Mouse (Mus musculus) intestine, postnatal 0 days (tissue): ENCODE results near the gene Sgo1. TPM values are rescaled to one million over a fixed set of nuclear protein-coding genes. Genes with fewer than 3 reads are reported as not detected.
A peak's percentile ranks its signal among the peaks of the same experiment; 100 is the strongest.
"Not testable (repeated sequence)": the region's sequence is repeated elsewhere in the genome, so short reads cannot be mapped to it uniquely, and the experiment has no call there.

Source experiments
- ATAC-seq: fragments of 200-750 bp; cut with Nextera tagmentation; 2 replicates; pipeline ENCODE4 v1.8.0; 2017; ENCODE audit warnings: mild to moderate bottlenecking, moderate TSS enrichment, moderate library complexity
- H3K27ac ChIP-seq: fragments of 300-500 bp; sonication (generic); 2 replicates; pipeline ENCODE4 v1.5.1; 2014; ENCODE audit warnings: mild to moderate bottlenecking, low read depth, low read length, moderate library complexity
- H3K27me3 ChIP-seq: fragments of 300-500 bp; sonication (generic); replicated peaks from 2 replicates; pipeline ENCODE4 v1.6.1; 2014; ENCODE audit warnings: low read length, mixed read lengths; ENCODE audit not compliant: control insufficient read depth, insufficient read depth
- H3K36me3 ChIP-seq: fragments of 300-500 bp; sonication (generic); 2 replicates; pipeline ENCODE4 v1.6.1; 2014; ENCODE audit warnings: mild to moderate bottlenecking, moderate library complexity; ENCODE audit not compliant: control insufficient read depth, insufficient read depth
- H3K4me1 ChIP-seq: fragments of 300-500 bp; sonication (generic); replicated peaks from 2 replicates; pipeline ENCODE4 v1.6.1; 2014; ENCODE audit warnings: antibody characterized with exemption, low read length, mixed read lengths; ENCODE audit not compliant: control insufficient read depth, insufficient read depth
- H3K4me2 ChIP-seq: fragments of 300-500 bp; sonication (generic); replicated peaks from 2 replicates; pipeline ENCODE4 v1.6.1; 2014; ENCODE audit warnings: low read depth, mild to moderate bottlenecking, moderate library complexity
- H3K4me3 ChIP-seq: fragments of 300-500 bp; sonication (generic); 2 replicates; pipeline ENCODE4 v1.5.1; 2014; ENCODE audit warnings: low read depth, low read length
- H3K9ac ChIP-seq: fragments of 300-500 bp; sonication (generic); 2 replicates; pipeline ENCODE4 v1.6.1; 2014; ENCODE audit warnings: mild to moderate bottlenecking, low read depth, low read length
- H3K9me3 ChIP-seq: fragments of 300-500 bp; sonication (generic); 2 replicates; pipeline ENCODE4 v1.6.1; 2016; ENCODE audit warnings: mixed run types; ENCODE audit not compliant: control insufficient read depth
- CTCF ChIP-seq: sonication (generic); IDR thresholded peaks from 2 replicates; pipeline ENCODE4 v1.5.1; 2016; ENCODE audit warnings: low read depth, mild to moderate bottlenecking, control low read depth, antibody characterized with exemption, moderate library complexity
- WGBS: fragments of 180-500 bp; shearing (Covaris S2); extraction: QIAGEN DNeasy Blood & Tissue Kit; methylation state at CpG from one replicate; pipeline ENCODE4 v1.1.7; 2014; 5-methylcytosine and 5-hydroxymethylcytosine counted together
- polyA plus RNA-seq: library from polyadenylated mRNA; unstranded; fragments of >200 nt; fragmentation: Nextera tagmentation; extraction: Ambion mirVana; gene quantifications from 2 replicates; pipeline ENCODE4 v1.2.1, GENCODE M21; 2015

Sgo1 gene
- polyA plus RNA-seq, 1 experiment from 2014 or later = 11.8 TPM

- Histone ChIP-seq H3K36me3 (peaks cover 51% of the 10 kb centered on the region), H3K4me1 (no peaks in the 10 kb centered on the region), H3K4me3 (no peak overlapping the region), H3K27me3 (no peaks in the 10 kb centered on the region), H3K9ac (no peak overlapping the region), H3K4me2 (no peak overlapping the region), H3K9me3 (no peaks in the 10 kb centered on the region), H3K27ac (no peak overlapping the region)
- no peak for TF ChIP-seq CTCF
- WGBS = 91% methylated on average over 3 of the region's 3 CpGs
- no peak for ATAC-seq
Observed at GRCm38 (mm10) chr17:53664267-53664666, 24.9 kb downstream of the Sgo1 start.

- H3K4me3 ChIP-seq = no peak overlapping the region
- no peaks in the 10 kb centered on the region for H3K27me3 ChIP-seq
- H3K4me2 ChIP-seq = no peak overlapping the region
- no peaks in the 10 kb centered on the region for H3K4me1 ChIP-seq
- no peak overlapping the region for H3K27ac ChIP-seq
- ATAC-seq = no peak
- peaks cover 40% of the 10 kb centered on the region for H3K36me3 ChIP-seq
- H3K9me3 ChIP-seq = no peaks in the 10 kb centered on the region
- no peak for TF ChIP-seq CTCF
- 86% methylated on average over 6 of the region's 6 CpGs for WGBS
- H3K9ac ChIP-seq = no peak overlapping the region
Observed at GRCm38 (mm10) chr17:53661056-53661840, 27.9 kb downstream of the Sgo1 start.

- Histone ChIP-seq H3K36me3 (peaks cover 34% of the 10 kb centered on the region), H3K4me1 (no peaks in the 10 kb centered on the region), H3K27ac (no peak overlapping the region), H3K9ac (no peak overlapping the region), H3K27me3 (no peaks in the 10 kb centered on the region), H3K4me2 (no peak overlapping the region), H3K9me3 (no peaks in the 10 kb centered on the region), H3K4me3 (no peak overlapping the region)
- TF ChIP-seq CTCF = no peak
- ATAC-seq = no peak
- WGBS = 83% methylated on average over 4 of the region's 4 CpGs
Observed at GRCm38 (mm10) chr17:53659738-53660137, 29.4 kb downstream of the Sgo1 start.

- no peak for TF ChIP-seq CTCF
- 87% methylated on average over 8 of the region's 8 CpGs for WGBS
- Histone ChIP-seq H3K4me1 (no peaks in the 10 kb centered on the region), H3K36me3 (peaks cover 38% of the 10 kb centered on the region), H3K4me2 (no peak overlapping the region), H3K4me3 (no peak overlapping the region), H3K9me3 (no peaks in the 10 kb centered on the region), H3K9ac (no peak overlapping the region), H3K27ac (no peak overlapping the region), H3K27me3 (no peaks in the 10 kb centered on the region)
- ATAC-seq = no peak
Observed at GRCm38 (mm10) chr17:53659230-53659629, 29.9 kb downstream of the Sgo1 start.

DNA sequence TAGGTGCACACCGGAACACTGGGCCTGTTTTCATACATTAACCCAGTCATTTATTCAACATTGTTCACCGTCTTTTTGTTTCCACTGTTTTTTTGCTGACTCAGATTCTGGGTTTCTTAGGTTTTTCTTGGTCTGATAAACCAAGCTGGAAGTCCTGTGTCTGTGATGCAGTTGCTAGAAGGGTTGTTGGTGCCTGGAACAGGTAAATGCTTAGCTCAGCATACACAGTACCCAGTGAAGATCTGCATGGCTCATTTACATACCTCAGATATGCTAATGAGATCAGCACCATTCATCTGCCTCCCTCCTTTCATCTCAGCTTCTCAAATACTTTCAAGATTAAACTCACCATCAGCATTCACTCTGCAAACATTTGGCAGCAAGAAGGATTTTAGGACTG lies 30.5 kb downstream of the Sgo1 start:
- Histone ChIP-seq H3K4me1 (no peaks in the 10 kb centered on the region), H3K27me3 (no peaks in the 10 kb centered on the region), H3K9ac (no peak overlapping the region), H3K4me3 (no peak overlapping the region), H3K4me2 (no peak overlapping the region), H3K27ac (no peak overlapping the region), H3K36me3 (peaks cover 44% of the 10 kb centered on the region), H3K9me3 (no peaks in the 10 kb centered on the region)
- TF ChIP-seq CTCF = no peak
- 88% methylated on average over 2 of the region's 2 CpGs for WGBS
- ATAC-seq = no peak

DNA sequence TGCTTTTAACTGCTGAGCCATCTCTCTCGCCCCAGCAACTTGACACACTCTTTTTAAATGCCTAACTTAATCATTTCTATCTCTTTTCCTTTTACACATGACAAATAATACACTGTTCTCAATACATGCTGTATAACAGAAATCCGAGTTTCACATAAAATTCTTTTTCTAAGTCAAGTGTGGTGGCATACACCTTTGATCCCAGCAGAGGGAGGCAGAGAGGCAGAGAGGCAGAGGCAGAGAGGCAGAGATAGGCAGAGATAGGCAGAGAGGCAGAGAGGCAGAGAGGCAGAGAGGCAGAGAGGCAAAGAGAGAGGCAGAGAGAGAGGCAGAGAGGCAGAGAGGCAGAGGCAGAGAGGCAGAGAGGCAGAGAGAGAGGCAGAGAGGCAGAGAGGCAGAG lies 31.7 kb downstream of the Sgo1 start:
- not testable (repeated sequence) for H3K4me1 ChIP-seq, H3K27ac ChIP-seq, ATAC-seq, H3K4me3 ChIP-seq, H3K9me3 ChIP-seq, H3K4me2 ChIP-seq, H3K9ac ChIP-seq, H3K27me3 ChIP-seq
- 65% methylated on average over 2 of the region's 2 CpGs for WGBS
- peak; percentile 75 for TF ChIP-seq CTCF
- peaks cover 48% of the 10 kb centered on the region for H3K36me3 ChIP-seq
